Mouse (Mus musculus): ENCODE data around the gene Bace1.

The Bace1 gene

DNA sequence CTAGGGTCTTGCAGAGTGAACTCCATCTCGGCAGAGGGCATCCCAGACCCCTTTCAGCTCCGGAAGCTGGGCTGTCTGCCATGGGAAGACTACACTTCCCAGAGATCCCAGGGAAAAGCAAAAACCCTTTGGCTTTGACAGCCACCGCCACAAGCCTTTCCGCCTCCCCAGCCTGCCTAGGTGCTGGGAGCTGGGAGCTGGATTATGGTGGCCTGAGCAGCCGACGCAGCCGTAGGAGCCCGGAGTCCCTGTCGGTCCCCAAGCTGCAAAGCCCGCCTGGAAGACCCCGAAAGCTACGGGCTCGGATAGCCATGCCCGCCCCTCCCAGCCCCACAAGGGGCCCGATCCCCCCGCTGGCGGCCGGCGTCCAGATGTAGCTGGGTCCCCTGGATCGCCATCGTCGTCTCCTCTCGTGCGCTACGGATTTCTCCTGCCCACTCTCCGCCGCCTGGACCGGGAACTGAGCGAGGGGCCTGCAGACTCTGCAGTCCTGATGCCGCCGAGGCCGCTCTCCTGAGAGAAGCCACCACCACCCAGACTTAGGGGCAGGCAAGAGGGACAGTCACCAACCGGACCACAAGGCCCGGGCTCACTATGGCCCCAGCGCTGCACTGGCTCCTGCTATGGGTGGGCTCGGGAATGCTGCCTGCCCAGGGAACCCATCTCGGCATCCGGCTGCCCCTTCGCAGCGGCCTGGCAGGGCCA lies at the start of gene Bace1:
TSS of gene Bace1 (plus strand) at position 147 of the 705 bp plus-strand sequence.
- peak; percentile 97 for DNase-seq

DNA sequence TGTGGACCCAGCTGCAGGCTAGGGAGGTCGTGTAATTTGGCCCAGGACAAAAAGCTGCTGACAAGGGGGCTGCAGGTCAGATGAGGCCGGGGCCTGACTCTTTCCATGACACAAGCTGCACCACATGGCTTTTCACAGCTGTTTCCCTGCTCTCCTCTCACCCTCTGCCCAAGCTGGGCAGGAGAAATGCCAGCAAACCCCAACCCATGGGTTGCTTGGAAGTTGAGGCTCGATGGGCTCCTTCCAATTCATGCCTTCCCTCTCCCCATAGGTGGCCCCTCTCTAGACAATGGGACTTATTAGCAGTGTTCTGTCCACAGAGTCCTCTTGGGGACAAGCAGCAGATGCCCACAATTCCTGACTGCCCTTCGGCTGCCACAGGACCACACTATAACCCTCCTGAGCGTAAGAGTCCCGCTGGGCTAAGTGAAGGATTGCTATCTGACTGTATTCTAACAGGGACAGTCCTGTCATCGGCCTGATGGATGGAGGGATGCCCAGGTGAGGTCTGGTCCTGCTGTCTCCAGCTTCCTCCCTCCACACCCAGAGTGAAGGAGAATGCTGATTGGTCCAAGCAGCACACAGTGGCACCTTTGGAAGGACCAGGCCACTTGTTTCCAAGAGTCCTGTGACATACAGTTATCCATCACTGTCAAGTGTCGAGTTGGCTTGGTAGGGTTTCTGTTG lies 46.8 kb upstream of the Bace1 start:
- DNase-seq, result peak; percentile 59 to 65

GRCm38 (mm10) chr9:45792235-45792634 lies 46.1 kb upstream of the Bace1 start:
- DNase-seq, result peak; percentile 65 to 79

GRCm38 (mm10) chr9:45793697-45794096 lies 44.7 kb upstream of the Bace1 start:
- peak in 1 of 2 experiments; percentile 42 for DNase-seq

DNA sequence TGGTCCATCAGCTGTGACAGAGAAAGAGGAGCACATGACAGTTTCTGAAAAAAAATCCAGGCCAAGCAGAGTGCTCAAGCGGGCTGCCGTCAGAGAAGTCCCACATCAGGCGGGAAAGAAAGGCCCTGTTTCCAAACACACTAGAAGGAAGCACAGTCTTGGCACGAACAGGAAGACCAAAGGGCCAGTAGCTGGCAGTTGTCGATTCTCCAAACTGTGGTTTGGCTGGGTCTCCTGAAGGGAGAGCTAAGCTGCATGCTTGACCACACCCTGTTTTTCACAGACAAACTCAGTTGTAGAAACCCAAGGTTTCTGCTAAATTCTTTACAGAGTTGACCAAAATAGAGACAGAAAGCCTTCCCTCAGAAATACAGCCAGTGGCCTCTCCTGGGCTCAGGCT lies 42.7 kb upstream of the Bace1 start:
- DNase-seq, result no peak

DNA sequence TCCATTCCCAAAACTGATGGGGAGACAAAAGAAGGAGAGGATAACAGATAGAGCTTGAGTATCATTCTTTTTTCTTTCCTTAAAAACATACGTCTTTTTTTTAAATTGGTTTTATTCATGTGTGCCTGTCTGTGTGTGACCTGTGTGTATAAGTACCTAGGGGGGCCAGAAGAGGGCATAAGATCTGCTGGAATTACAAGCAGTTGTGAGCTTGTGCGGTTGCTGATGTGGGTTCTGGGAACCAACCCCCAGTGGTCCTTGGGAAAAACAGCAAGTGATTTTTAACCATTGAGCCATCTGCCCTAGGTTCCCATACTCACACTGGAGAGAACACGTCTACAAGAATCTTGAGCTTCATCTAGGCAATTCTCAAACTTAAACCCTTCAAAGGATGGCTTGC lies 41.1 kb upstream of the Bace1 start:
- no peak for DNase-seq

- DNase-seq, result peak; percentile 69 to 73
These were observed 39.8 kb upstream of the Bace1 start for GRCm38 (mm10) chr9:45798467-45799164.

GRCm38 (mm10) chr9:45799402-45799801 lies 39.0 kb upstream of the Bace1 start:
- DNase-seq, result no peak

DNA sequence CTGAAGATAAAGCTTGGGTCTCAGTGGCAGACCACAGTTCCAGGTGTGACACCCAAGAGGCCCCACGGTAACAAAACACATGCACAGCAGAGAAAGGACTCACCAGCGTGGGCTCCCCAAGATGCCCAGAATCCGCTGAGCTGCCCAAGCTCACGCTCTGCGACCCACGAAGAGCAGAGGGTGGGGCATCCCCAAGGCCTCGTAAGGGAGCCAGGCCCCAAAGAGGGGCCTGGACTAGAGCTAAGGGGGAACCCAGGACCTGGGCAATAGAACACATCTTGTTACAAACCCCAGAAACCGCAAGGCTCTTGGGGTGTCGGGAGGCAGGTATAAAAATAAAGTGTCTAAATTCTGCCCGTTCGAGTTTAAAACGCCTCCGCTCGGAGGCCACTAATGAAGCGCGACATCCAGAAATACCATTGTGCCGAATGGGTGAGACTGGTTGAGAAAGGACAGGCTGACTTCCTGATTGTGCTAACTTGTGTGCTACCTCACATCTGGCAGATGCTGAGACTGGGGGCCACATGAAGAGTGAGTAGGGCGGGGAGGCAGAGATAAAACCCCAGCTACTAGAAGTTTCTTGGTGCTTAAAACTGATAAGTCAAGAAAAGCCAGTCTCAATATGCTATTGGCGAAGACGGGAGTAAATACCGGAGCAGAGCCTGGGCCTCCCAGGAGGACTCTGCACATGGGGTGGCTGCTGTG lies 35.2 kb upstream of the Bace1 start:
- no peak for DNase-seq

- no peak for DNase-seq
These were observed 31.5 kb upstream of the Bace1 start for GRCm38 (mm10) chr9:45806847-45807246.

DNA sequence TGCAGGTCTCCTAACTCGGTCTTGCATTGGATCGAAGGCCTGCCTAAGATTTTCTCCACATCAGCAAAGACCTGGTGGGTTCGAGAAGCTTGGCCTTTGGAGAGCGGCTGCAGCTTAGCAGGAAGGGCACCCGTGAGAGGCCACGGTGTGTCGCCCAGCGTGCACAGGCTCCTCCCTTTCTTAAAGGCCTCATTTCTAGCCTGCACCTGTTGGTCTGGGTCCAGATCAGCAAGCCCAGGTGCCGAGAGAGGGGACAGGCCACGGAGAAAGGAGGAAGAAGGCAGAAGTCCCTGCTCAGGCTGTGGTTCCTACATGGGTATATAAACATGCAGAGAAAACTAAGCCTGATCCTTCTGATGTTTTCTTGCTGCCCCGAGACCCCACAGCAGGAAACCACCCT lies 31.0 kb upstream of the Bace1 start:
- DNase-seq, result no peak

DNA sequence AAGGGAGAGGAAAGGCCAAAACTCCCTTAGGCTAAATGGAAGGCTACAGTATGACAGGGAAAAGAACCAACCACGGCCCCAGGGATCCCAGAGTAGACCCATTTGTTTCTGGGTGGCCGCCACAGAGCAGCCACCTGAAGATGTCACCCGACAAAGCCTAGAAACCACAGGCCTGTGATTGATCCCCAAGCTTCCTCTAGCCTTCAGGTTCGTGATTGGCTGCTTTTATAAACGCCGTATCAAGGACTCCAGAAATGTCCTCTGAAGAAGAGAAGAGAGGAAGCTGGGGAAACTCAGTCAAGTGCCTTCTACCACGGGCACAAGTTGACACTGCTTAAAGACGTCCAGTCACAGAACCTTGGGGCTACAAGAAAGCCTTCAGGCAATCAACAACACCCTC lies 30.6 kb upstream of the Bace1 start:
- DNase-seq, result no peak

DNA sequence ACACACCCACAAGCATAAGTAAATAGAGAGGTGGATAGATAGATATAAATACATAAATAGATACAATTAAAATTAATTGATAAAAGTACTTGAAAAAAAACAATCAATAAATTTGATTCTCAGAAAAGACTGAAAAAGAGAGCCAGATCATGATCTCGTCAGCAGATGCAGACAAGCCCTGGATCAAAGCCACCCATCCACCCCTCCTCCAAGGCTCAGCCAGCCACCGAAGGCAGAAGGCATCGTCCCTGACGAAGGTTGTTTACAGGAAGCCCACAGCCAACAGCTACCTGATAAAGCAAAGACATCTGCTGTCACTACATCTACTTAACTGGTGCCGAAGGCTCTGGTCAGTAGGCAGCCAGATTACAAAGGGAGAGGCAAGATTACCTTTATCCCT lies 26.4 kb upstream of the Bace1 start:
- DNase-seq, result peak; percentile 56 to 60

DNA sequence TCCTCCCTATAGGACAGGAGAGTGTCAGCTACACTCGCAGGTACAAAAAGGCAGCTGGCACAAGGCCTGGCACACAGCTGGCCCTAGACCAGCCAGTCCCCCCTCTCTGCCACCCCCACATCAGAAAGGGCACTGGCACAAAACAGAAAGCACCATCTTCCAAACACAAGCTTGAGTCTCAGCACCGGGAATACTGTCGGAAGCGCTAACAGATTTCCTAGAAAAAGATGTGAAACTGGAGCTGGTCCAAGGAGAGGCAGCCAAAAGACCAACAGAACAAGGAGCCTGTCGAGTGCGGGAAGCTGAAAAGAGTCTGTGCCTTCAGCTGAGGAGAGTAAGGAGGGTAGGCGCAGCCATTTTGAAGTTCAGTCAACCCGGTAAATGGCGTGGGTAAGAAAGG lies 23.3 kb upstream of the Bace1 start:
- DNase-seq, result peak; percentile 68 to 73

GRCm38 (mm10) chr9:45815525-45815924 lies 22.9 kb upstream of the Bace1 start:
- DNase-seq, result no peak

DNA sequence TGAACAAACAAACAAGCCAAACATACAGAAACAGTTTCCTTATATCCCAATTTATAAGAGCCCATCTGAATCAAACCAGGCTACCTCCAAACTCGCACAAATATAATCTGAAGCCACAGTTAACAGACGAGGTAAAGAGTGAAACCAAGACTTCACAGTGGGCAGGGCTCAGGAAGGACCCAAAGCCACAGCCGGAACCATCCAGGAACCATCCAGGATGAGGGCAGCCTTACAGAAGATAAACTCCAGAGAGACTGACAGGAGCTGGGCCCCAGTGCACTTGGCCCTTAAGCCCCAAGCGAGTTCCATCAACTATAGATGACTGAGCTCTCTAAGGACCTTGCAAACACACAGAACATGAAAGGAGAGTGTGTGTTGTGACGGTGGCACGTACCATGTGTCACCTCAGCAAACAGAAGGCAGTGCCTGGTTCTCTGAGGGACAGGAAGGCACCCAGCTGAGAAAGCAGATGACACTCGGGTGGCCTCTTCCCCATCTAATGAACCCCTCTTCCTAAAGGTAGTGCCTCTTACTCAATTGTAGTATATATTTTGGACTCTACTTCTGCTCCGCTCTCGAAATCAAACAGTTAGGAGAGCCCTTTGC lies 19.9 kb upstream of the Bace1 start:
- DNase-seq, result peak in 1 of 2 experiments; percentile 51

- peak; percentile 63 for DNase-seq
These were observed 10.6 kb upstream of the Bace1 start for GRCm38 (mm10) chr9:45827663-45828290.

DNA sequence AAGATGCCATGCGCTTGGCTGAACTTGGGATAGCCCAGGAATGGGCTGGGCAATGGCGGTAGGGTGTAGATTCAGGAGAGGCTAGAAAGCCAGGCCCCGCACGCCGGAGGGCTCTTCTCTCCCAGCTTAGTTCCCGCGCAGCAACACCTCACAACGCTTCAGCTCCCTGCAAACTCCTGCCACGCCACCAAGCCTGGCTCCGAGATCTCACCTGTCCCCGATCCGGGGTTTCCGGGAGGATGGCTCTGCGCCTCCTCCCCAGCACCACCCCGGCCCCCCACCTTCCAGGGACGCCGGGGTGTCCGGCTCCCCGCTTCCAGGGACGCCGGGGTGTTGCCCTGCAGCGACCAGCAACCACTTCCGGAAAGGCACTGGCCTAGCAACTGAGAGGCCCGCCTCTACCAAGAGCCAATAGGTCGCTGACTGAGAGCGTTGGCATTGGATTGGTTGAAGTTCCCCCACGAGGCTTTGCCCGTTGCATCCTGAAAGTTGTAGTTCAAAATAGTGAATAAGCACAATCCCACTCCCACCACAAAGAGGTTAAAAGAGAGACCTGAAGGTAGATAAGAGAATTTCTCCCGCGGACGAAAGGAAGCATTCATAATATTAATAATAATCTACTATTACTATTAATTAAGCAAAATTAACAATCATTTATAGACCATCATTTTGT lies 10.0 kb upstream of the Bace1 start, which contains the start of gene Cep164:
TSS of gene Cep164 (minus strand) at position 401 of the 673 bp plus-strand sequence.
- peak; percentile 90 to 92 for DNase-seq

DNA sequence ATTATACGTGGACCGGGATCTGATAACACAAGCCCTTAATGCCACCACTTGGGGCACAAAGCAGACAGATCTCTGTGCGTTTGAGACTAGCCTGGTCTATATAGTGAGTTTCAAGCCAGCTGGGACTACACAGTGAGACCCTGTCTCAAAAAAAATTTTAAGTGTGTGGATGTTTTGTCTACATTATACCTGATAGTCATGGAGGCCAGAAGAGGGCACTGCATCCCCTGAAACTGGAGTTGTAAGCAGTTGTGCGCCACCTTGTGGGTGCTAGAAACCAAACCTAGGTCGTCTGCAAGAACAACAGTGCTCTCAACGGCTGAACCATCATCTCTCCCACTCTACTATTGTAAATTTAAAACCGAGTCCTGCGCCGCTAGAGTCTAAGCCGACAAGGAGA lies 9.3 kb upstream of the Bace1 start:
- peak; percentile 92 to 94 for DNase-seq

DNA sequence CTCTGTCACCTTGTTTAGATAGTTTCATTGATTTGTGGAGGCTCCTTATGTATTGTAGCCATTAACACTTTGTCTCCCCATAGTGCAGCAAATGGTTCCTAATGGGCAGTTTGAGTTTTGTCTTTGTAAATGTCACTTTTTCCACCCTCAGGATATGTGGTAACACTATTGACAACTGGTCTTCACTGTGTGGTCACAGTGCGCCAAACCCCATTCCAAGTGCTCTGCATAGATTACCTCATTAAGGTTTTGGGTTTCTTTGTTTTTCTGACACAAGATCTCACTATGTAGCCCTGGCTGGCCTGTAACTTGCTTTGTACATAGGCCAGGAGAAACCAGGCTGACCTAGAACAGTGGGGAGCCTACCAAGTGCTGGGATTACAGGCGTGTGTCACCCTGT lies 5.5 kb upstream of the Bace1 start:
- no peak for DNase-seq

GRCm38 (mm10) chr9:45833461-45833860 lies 4.9 kb upstream of the Bace1 start:
- no peak for DNase-seq

DNA sequence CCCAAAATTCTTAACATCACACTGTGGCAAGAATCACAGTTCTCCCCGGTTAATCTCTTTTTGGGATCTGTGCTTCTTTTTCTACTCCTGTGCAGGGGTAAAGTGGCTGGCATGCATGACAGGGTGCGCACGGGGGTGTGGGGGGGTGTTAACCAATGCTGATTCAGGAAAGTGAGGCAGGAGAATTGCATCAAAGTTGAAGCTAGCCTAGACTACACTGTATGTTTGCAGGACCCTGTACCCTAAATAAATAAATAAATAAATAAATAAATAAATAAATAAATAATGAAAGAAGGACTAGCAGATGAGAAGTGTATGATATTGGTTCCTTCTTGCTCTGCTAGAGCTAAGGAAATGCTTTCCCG lies 329 bp upstream of the Bace1 start:
- DNase-seq, result no peak
